Mouse (Mus musculus) small intestine, adult 2 months (tissue): ENCODE data around the gene Slco3a1.

Experiments used
- CTCF ChIP-seq: fragments of 200-500 bp; IDR thresholded peaks from 2 replicates; pipeline ENCODE4 v1.5.1; 2012; ENCODE audit warnings: low read depth, mild to moderate bottlenecking, control low read depth, inconsistent platforms, low read length, moderate library complexity, mixed read lengths; ENCODE audit not compliant: insufficient replicate concordance, insufficient read length; ENCODE audit errors: extremely low read depth
- POLR2A ChIP-seq: fragments of 200-500 bp; IDR thresholded peaks from 2 replicates; pipeline ENCODE4 v1.6.1; 2012; ENCODE audit warnings: low read depth, mild to moderate bottlenecking, control low read depth, inconsistent platforms, low read length, moderate library complexity

DNA sequence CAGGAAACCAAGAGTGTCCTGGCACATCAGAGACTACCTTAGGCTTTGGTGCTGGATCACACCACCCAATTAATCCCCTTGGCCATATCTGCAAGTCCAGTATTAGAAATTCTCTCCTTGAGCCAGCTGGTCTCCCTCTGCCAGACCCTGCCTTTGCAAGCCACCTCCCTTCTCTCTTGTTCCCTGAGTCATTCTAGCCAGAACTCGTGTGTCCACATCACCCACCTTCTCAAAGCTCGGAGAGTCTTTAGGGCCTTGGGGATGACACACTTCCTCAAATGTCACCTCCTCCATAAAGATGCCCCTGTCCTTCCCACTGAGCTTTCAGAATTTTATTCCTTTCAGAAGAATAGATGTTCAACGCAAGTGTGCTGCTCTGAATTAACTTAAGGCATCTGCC is 172.3 kb downstream of the Slco3a1 start:
- TF ChIP-seq CTCF (no peak), POLR2A (no peak)
